Mouse (Mus musculus) kidney, postnatal 25 days (tissue): ENCODE results near the gene Ticam1.

Experiments used
- DNase-seq, 2 experiments: peaks; one replicate each; pipeline ENCODE4 v3.0.0; 2021; ENCODE audit warnings: mixed read lengths in 2 of 2

Gene Ticam1

DNA sequence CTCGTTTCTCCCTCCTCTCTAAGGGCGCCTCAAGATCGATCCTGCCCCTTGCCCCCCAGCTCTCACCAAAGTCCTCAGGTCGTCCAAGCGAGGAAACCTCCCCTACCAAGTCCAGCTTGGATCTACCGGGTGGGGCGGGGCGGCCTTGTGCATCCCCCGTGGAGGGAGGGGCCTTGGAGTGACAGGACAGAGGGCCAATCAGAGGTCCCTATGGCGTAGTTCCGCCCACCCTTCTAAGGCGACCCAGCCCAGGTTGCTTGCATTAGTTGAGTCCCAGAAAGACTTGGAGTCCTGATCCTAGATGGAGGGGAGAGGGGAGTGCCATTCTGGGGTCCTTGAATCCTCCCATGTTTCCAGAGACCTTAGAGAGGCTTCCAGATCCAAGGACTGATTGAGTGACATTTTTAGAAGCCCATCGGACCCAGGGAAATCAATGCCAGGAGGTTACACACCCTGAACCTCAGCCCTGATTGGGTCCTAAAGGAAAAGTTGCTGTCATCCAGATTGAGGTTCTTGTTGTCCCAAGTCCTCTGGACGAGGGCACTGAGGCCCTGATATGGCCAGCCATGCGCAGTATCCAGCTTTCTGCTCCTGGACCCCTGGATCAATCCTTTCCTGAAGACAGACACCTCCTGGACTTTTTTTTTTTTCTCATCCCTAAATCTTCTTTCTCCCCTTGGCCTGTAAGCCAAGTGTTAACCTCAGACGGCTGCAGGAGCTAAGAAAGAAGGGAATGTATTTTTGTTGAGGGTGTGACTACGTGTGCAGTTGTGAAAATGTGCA is 14.0 kb upstream of the Ticam1 start:
- DNase-seq, result peak; percentile 98 to 99

GRCm38 (mm10) chr17:56289371-56290331 is 13.1 kb upstream of the Ticam1 start:
- peak; percentile 72 to 86 for DNase-seq

- DNase-seq, result no peak
Measured at GRCm38 (mm10) chr17:56288866-56289265, 12.3 kb upstream of the Ticam1 start.

- peak; percentile 83 to 90 for DNase-seq
Measured at GRCm38 (mm10) chr17:56287830-56288229, 11.2 kb upstream of the Ticam1 start.

- peak in 1 of 2 experiments; percentile 12 for DNase-seq
Measured at GRCm38 (mm10) chr17:56285995-56286394, 9.4 kb upstream of the Ticam1 start.

DNA sequence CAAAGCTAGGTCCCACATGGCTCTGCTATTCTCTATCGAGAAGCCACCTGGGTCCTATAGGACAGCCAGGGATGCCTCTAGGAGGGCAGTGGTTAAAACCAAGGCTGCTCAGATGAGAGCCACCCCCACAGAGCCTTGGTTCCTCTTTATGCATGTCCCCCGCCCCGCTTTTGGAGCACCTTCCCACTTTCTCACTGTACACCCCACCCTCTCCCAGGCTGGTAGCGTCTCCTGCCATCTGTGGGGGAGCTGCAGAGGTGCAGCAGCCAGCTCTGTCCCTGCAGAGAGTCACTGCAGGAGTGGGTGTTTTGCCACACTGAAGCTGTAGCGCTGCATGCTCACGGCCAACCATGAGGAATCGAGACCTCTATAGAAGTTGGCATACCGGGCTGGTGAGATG is 6.7 kb upstream of the Ticam1 start:
- DNase-seq, result peak in 1 of 2 experiments; percentile 28

- DNase-seq, result peak in 1 of 2 experiments; percentile 17
Measured at GRCm38 (mm10) chr17:56282802-56283201, 6.2 kb upstream of the Ticam1 start.

DNA sequence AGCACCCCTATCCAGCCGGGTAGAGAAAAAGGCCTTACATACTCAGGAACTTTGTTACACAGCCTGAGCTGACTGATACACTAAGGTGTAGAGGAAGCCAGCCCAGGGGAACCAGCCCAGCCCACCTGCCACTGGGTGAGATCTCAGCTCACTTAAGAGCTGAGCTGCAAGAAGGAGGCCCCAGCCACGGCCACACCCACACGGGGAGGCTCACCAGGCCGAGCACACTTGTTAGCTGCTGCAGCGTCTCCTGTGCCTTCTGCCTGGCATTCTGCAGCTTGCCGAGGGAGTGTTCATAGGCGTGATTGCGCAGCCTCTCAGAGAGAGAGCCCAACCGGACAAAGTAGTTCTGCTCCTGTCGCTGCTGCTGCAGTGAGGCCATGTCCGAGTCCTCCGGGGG is 4.6 kb upstream of the Ticam1 start:
- DNase-seq, result peak in 1 of 2 experiments; percentile 30

DNA sequence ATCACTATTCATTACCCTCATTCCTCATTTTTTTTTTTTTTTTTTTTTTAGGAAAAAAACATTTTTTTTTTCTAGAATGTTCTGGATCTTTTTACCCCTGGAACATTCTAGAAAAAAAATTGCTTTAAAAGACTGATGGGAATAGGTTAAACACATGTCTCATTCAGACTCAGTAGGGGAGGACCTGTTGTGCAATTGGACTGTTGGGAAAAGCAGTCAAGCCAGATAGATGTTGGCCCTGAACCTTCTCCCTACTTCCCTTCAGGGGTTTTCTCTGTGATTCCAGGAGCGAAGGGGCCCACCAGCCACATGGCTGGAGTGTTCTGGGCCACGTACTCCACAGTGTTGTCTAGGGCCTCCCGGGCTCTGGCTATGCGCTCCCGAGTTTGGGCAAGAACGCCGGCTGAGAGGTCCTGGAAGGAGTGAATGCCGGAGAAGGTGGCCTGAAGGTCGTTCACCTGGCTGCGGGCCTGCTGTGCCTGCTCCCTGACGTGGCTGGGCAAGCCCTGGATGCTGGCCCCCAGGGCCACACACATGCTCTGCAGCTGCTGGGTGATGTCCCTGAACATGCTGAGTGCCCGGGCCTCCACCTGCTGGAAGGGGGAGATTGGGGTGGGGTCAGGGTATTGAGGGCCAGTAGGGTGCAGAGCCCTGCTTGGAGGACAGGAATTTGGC is 3.0 kb upstream of the Ticam1 start:
- DNase-seq, result peak; percentile 65 to 85

DNA sequence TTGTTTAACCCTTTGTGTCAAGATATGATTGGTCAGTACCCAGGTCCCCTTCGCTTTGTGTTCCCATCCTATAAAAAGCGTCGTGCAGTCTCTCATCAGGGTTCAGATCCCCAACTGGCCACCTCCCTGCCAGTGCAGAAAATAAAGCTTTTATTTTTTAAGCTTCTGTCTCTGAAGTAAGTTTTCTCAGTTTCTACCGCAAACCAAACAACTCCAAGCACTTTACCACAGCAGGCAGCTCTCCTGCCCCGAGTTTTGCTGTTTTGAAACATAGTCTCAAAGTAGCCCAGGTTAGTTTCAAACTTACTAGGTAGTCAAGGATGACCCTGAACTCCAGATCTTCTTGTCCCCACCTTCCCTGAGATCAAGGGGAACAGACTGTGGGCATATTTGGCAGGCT is 1.8 kb upstream of the Ticam1 start:
- no peak for DNase-seq

DNA sequence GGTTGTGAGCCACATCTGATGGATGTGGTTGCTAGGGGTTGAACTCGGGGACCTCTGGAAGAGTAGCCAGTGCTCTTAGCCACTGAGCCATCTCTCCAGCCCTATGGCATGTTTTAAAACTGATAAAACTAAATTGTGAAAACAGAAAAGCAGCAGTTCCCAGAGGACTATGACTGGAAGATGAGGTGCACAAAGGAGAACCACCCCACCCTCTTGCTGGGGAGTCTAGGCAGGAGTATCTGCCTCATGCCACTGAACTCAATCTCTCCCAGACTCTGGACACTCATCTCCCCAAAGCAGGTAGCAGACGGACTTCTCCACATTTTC is 944 bp upstream of the Ticam1 start:
- DNase-seq, result peak in 1 of 2 experiments; percentile 17

DNA sequence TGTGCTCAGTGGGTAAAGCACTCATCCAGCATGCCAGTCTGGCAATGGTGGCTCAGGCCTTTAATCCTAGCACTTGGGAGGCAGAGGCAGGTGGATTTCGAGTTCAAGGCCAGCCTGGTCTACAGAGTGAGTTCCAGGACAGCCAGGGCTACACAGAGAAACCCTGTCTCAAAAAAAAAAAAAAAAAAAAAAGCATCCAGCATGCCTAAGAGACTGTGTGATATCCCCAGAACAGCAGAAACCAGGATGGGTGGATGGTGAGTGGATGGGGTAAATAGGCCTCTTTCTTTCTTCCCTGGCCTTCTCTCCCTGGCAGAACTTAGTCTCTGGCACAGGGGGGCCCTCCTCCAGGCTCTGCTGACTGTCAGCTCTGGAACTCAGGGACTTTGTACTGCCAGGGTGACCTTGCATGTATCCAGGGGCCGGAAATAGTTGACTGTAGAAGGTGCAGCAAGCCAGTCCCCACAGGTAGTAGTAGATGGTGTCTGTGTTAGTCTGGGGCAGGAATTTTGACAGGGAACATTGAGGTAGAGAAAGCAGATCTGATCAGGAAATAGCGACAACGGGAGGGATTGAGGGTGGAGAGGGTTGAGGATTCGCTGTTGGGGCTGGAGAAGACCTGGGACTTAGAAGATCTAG is 625 bp downstream of the Ticam1 start:
- DNase-seq, result peak; percentile 69 to 90

DNA sequence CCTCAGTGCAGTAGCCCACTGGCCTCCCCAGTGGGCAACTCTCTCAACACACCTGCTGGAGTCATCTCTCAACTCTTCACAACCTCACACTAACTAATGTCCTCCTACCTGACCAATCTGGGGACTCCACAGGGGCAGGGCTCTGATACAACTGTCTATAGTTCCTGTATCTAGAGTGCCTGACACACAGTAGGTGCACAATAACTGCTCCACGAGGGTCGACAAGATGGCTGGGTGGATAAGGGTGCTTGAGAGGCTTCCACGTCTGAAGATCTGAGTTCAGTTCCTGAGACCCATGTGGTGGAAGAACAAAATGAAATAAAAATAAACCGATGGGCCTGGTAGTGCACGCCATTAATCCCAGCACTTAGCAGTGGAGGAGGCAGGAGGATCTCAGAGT is 2.6 kb downstream of the Ticam1 start:
- DNase-seq, result peak in 1 of 2 experiments; percentile 31

DNA sequence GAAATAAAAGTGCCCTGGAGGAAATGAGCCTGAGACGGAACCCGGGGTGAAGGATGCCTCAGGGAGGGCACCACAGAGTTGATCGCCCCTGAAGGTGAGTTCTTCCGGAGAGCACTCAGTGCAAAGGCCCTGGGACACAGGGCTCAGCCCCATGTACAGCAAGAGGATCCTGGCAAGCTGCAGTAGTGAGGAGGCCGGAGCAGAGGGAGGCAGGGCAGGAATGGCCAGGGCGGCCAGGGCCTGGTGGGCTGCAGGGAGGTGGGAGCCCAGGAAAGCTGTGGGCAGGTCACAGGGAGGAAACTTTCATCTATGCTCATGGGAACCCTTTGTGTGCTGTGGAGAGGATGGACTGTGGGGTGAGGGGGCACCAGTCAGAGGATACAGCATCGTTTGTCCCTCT is 3.1 kb downstream of the Ticam1 start:
- peak in 1 of 2 experiments; percentile 34 for DNase-seq

DNA sequence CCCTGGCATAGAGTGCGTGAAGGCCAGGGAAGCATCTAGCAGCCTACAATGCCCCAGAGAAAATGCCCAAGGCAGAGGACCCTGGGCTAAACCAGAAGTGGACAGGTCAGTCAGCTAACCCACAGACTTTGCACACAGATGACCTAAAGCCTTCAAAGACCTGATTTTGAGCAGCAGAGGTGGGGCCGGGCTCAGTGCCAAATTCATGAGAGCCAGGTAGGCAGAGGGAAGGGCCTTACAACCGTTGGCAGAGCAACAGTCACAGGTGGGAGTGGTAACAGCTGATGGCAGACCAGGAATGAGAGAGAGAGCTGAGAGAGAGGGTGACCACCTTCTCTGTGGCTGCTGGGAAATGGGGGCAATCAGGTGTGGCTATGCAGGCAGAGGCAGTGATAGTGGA is 3.9 kb downstream of the Ticam1 start:
- peak; percentile 69 to 81 for DNase-seq

DNA sequence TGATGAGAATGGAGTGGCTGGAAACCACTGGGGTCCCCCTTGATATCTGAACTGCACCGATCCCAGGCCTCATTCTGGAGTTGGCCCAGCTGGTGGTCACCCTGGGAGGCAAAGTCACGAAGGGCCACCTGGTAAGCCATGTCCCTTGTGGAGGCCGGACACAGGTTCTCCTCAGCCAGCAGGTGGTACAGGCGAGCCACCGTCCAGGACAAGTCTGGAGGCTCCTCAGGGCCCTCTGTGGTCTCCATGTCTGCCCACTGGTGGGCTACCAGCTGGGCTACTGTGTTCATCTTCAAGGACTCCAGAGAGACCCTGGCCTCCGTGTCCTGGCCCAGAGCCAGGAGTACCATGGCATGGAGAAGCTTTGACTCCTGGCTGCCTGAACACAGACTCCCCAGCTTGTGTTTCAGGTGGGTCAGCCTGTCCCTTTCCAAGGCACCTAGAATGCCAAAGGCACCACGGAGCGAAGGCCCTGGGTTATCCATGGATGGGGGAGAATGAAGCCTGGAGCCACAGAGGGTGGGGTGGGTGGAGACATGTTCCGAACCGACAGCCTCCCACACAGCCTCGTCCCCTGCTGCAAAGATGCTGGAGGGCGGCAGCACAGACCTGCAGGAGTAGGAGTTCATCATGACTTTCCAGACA is 4.9 kb downstream of the Ticam1 start:
- peak in 1 of 2 experiments; percentile 54 for DNase-seq

- no peak for DNase-seq
Measured at GRCm38 (mm10) chr17:56269741-56270140, 6.8 kb downstream of the Ticam1 start.

DNA sequence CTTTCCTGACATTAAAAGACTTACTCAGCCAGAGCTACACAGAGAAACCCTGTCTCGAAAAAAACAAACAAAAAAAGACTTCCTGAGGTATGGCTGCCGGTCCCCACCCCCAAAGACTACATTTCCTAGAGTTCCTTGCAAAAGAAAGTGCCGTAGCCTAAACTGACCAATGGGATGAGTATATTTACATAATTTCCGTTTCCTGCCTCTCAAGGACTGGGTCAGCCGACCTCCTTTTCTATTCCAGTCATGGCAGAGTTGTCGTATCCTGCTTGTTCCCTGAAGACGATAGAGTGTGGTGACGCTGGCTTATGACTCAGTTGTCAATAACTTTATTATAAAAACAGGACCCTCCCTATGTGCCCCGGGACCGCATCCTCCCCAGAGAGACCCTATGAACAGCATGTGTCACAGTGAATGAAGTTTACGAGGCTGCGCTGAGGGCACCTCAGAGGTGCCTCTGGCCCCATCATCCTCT is 7.4 kb downstream of the Ticam1 start:
- peak; percentile 77 to 86 for DNase-seq

- DNase-seq, result peak in 1 of 2 experiments; percentile 42
Measured at GRCm38 (mm10) chr17:56266271-56266670, 10.3 kb downstream of the Ticam1 start.

GRCm38 (mm10) chr17:56265869-56266268 is 10.7 kb downstream of the Ticam1 start:
- DNase-seq, result no peak

GRCm38 (mm10) chr17:56265011-56265410 is 11.6 kb downstream of the Ticam1 start:
- DNase-seq, result no peak

GRCm38 (mm10) chr17:56264020-56264419 is 12.6 kb downstream of the Ticam1 start:
- peak; percentile 86 to 90 for DNase-seq
